12 mouse cellular contexts compared by ENCODE assay signal in genomic region chr6:137253415-137253814, GRCm38 (mm10). TPM values are rescaled to one million over a fixed set of nuclear protein-coding genes. Genes with fewer than 3 reads are reported as not detected.
A peak's percentile ranks its signal among the peaks of the same experiment; 100 is the strongest.
DNase-seq lines count a peak whose midpoint lies in the region; ATAC-seq and TF ChIP-seq lines count a peak whose summit lies in the region.
"Had no signal": no experiment of that assay in that cellular context is flagged by ENCODE, and none has a peak within 500 bp of the region (broad histone marks: within the 10 kb centered on the region; RNA-seq: fewer than 3 reads in every experiment).

No protein-coding gene starts in this region.

- no peak overlapping the region for H3K9ac ChIP-seq in kidney, postnatal 0 days (ENCODE audit: low read depth, low read length)
- H3K9ac ChIP-seq in forebrain, embryonic 11.5 days (ENCODE audit: low read length), result peak overlapping the region; percentile 70
- peak overlapping the region; percentile 77 for H3K9ac ChIP-seq in neural tube, embryonic 15.5 days (replicated peaks)
- H3K9ac ChIP-seq: liver, embryonic 14.5 days had no signal

- H3K4me3 ChIP-seq in kidney, postnatal 0 days (replicated peaks; ENCODE audit: low read depth, low read length), result peak overlapping the region; percentile 39
- no peak overlapping the region for H3K4me3 ChIP-seq in kidney, adult 2 months (ENCODE audit: insufficient read depth, low read depth, low read length)
- peak overlapping the region; percentile 52 for H3K4me3 ChIP-seq in forebrain, embryonic 11.5 days (ENCODE audit: low read depth, low read length)
- no peak overlapping the region for H3K4me3 ChIP-seq in limb, embryonic 10.5 days
- H3K4me3 ChIP-seq in neural tube, embryonic 15.5 days (replicated peaks), result peak overlapping the region; percentile 58

- TF ChIP-seq CTCF in kidney, postnatal 0 days (IDR thresholded peaks at IDR 0.05; ENCODE audit: low read depth), result no peak
- TF ChIP-seq CTCF in kidney, adult 2 months (conservative IDR thresholded peaks at IDR 0.05; ENCODE audit: insufficient read depth, insufficient read length, low read depth, low read length), result no peak

- H3K36me3 ChIP-seq in kidney, postnatal 0 days (ENCODE audit: insufficient read depth, low read length), result no peaks in the 10 kb centered on the region
- no peaks in the 10 kb centered on the region for H3K36me3 ChIP-seq in kidney, adult 2 months (ENCODE audit: control insufficient read depth, insufficient read depth, low read length)
- no peaks in the 10 kb centered on the region for H3K36me3 ChIP-seq in forebrain, embryonic 11.5 days (ENCODE audit: control insufficient read depth, insufficient read depth, low read length)
- no peaks in the 10 kb centered on the region for H3K36me3 ChIP-seq in limb, embryonic 10.5 days
- H3K36me3 ChIP-seq in neural tube, embryonic 15.5 days, result no peaks in the 10 kb centered on the region

- H3K27me3 ChIP-seq in kidney, postnatal 0 days (ENCODE audit: insufficient read depth, low read length), result peaks cover 22% of the 10 kb centered on the region
- no peaks in the 10 kb centered on the region; the same call in 1 of the 2 replicates for H3K27me3 ChIP-seq in kidney, adult 2 months (replicated peaks; ENCODE audit: control insufficient read depth, insufficient read depth, low read length)
- H3K27me3 ChIP-seq in forebrain, embryonic 11.5 days (ENCODE audit: control insufficient read depth, insufficient read depth, low read length), result peaks cover 5% of the 10 kb centered on the region; the same call in 1 of the 2 replicates
- H3K27me3 ChIP-seq in limb, embryonic 10.5 days (ENCODE audit: low read depth, poor library complexity, severe bottlenecking), result peaks cover 47% of the 10 kb centered on the region
- H3K27me3 ChIP-seq in neural tube, embryonic 15.5 days (replicated peaks), result no peaks in the 10 kb centered on the region

- no peak overlapping the region for H3K4me2 ChIP-seq in kidney, postnatal 0 days (ENCODE audit: low read length)
- H3K4me2 ChIP-seq in forebrain, embryonic 11.5 days (ENCODE audit: low read depth, low read length, severe bottlenecking), result peak overlapping the region; percentile 68
- H3K4me2 ChIP-seq in neural tube, embryonic 15.5 days, result peak overlapping the region; percentile 62

- TF ChIP-seq POLR2A in kidney, adult 2 months (IDR thresholded peaks at IDR 0.05; ENCODE audit: low read depth, low read length), result no peak

- WGBS in kidney, postnatal 0 days, result 9% methylated on average over 7 of the region's 7 CpGs
- 10% methylated on average over 7 of the region's 7 CpGs for WGBS in kidney, adult 2 months
- WGBS in forebrain, embryonic 11.5 days, result 13% methylated on average over 7 of the region's 7 CpGs
- 13% methylated on average over 7 of the region's 7 CpGs for WGBS in limb, embryonic 10.5 days
- 6% methylated on average over 7 of the region's 7 CpGs for WGBS in neural tube, embryonic 15.5 days

- H3K4me1 ChIP-seq in kidney, postnatal 0 days (replicated peaks; ENCODE audit: insufficient read depth, low read length), result 0 out of 2 replicates have a peak, but pooled peaks cover 8% of the 10 kb centered on the region
- H3K4me1 ChIP-seq in kidney, adult 2 months (ENCODE audit: control insufficient read depth, insufficient read depth, low read length), result no peaks in the 10 kb centered on the region
- H3K4me1 ChIP-seq in forebrain, embryonic 11.5 days (replicated peaks; ENCODE audit: control insufficient read depth, insufficient read depth, low read length), result no peaks in the 10 kb centered on the region
- H3K4me1 ChIP-seq in limb, embryonic 10.5 days, result peaks cover 11% of the 10 kb centered on the region
- peaks cover 13% of the 10 kb centered on the region; the same call in 1 of the 2 replicates for H3K4me1 ChIP-seq in neural tube, embryonic 15.5 days

- no peak overlapping the region for H3K27ac ChIP-seq in kidney, postnatal 0 days
- H3K27ac ChIP-seq in kidney, adult 2 months (ENCODE audit: insufficient read depth, low read depth, low read length), result no peak overlapping the region
- H3K27ac ChIP-seq in forebrain, embryonic 11.5 days (ENCODE audit: low read depth, low read length), result no peak overlapping the region
- no peak overlapping the region for H3K27ac ChIP-seq in limb, embryonic 10.5 days
- no peak overlapping the region; the same call in 1 of the 2 replicates for H3K27ac ChIP-seq in neural tube, embryonic 15.5 days (replicated peaks)
- H3K27ac ChIP-seq: liver, embryonic 14.5 days had no signal

- H3K9me3 ChIP-seq in kidney, postnatal 0 days (replicated peaks; ENCODE audit: low read length), result no peaks in the 10 kb centered on the region
- no peaks in the 10 kb centered on the region for H3K9me3 ChIP-seq in forebrain, embryonic 11.5 days (ENCODE audit: control insufficient read depth, low read length)
- H3K9me3 ChIP-seq in limb, embryonic 10.5 days (replicated peaks), result no peaks in the 10 kb centered on the region
- no peaks in the 10 kb centered on the region for H3K9me3 ChIP-seq in neural tube, embryonic 15.5 days (replicated peaks)

- peak; percentile 49 for DNase-seq in kidney, postnatal 0 days (ENCODE audit: low spot score)
- no peak for DNase-seq in kidney, adult 2 months
- DNase-seq in forebrain, embryonic 11.5 days (ENCODE audit: low spot score), result no peak
- peak; percentile 50 for DNase-seq in limb, embryonic 10.5 days (ENCODE audit: low spot score)
- no peak for DNase-seq in frontal cortex, postnatal 25 days (ENCODE audit: low spot score in 2 of 2)
- DNase-seq in testis, postnatal 14 days (ENCODE audit: low spot score), result no peak
- DNase-seq in layer of hippocampus, postnatal 36 days, result no peak
- DNase-seq: adrenal gland, adult 8-10 months; gastrocnemius, postnatal 36 days had no signal

- ATAC-seq in kidney, postnatal 0 days (replicated peaks; ENCODE audit: low FRiP score, low read depth), result no peak
- no peak for ATAC-seq in forebrain, embryonic 11.5 days (replicated peaks; ENCODE audit: low FRiP score)
- no peak for ATAC-seq in neural tube, embryonic 15.5 days (ENCODE audit: low FRiP score)
- ATAC-seq: CD4-positive, CD25-positive, alpha-beta regulatory T cell, adult 4 months had no signal

RNA-seq across cellular contexts. Expression of gene Ptpro, which starts 1.3 kb away (rescaled TPM):
- 18.3 and 18.4 TPM in 2 replicates for polyA plus RNA-seq in kidney, postnatal 0 days (2015; fragmentation: Nextera tagmentation; extraction: Ambion mirVana)
- 11.3 and 13.0 TPM in 2 replicates for polyA plus RNA-seq in kidney, adult 2 months (2012; rRNA removed)
- polyA plus RNA-seq in forebrain, embryonic 11.5 days (2014; fragmentation: Nextera tagmentation; extraction: Ambion mirVana), result 12.5 and 14.4 TPM in 2 replicates
- polyA plus RNA-seq in limb, embryonic 10.5 days (2016; fragmentation: Nextera tagmentation; extraction: Ambion mirVana), result 0.10 and 0.24 TPM in 2 replicates
- 42.1 and 49.5 TPM in 2 replicates for polyA plus RNA-seq in neural tube, embryonic 15.5 days (2015; fragmentation: Nextera tagmentation; extraction: Ambion mirVana)
- total RNA-seq in layer of hippocampus, postnatal 36 days (2021), result 10 to 100 TPM; 44.4 to 51.1 TPM

Comparison
In these comparisons a context has a peak if more than half of its experiments do, and no peak if none do; other contexts are left out.
1. DNase-seq: peak in kidney, postnatal 0 days (single experiment) and limb, embryonic 10.5 days (single experiment); none in kidney, adult 2 months (single experiment), forebrain, embryonic 11.5 days (single experiment), frontal cortex, postnatal 25 days (0 of 2), testis, postnatal 14 days (single experiment) and layer of hippocampus, postnatal 36 days (0 of 2).
2. H3K4me3 ChIP-seq: peak in kidney, postnatal 0 days (single experiment), forebrain, embryonic 11.5 days (single experiment) and neural tube, embryonic 15.5 days (single experiment); none in kidney, adult 2 months (single experiment) and limb, embryonic 10.5 days (single experiment).